Mouse (Mus musculus) G1E (cell line): ENCODE results near the gene Gramd1b. TPM values are rescaled to one million over a fixed set of nuclear protein-coding genes. Genes with fewer than 3 reads are reported as not detected.

ENCODE experiments used
- ATAC-seq: 2 replicates; pipeline ENCODE4 v1.8.0; 2016; ENCODE audit warnings: mild to moderate bottlenecking; ENCODE audit not compliant: insufficient number of reproducible peaks, poor library complexity, low FRiP score, severe bottlenecking; ENCODE audit errors: extremely low read depth
- DNase-seq: peaks from one replicate; pipeline ENCODE4 v3.0.0; 2012; ENCODE audit warnings: low spot score
- H3K27me3 ChIP-seq: 2 replicates; pipeline ENCODE4 v1.6.1; 2012; ENCODE audit warnings: mild to moderate bottlenecking, low read length, inconsistent platforms; ENCODE audit not compliant: insufficient read depth
- H3K36me3 ChIP-seq: replicated peaks from 2 replicates; pipeline ENCODE3; 2012; ENCODE audit warnings: mild to moderate bottlenecking, inconsistent platforms
- H3K4me1 ChIP-seq: 2 replicates; pipeline ENCODE4 v1.6.1; 2012; ENCODE audit warnings: low read depth, low read length, inconsistent platforms, mixed read lengths; ENCODE audit not compliant: insufficient read depth
- H3K4me3 ChIP-seq: 2 replicates; pipeline ENCODE4 v1.5.1; 2012; ENCODE audit warnings: low read depth, mild to moderate bottlenecking, inconsistent platforms, low read length, moderate library complexity, mixed read lengths
- H3K9me3 ChIP-seq: replicated peaks from 2 replicates; pipeline ENCODE4 v1.6.1; 2012; ENCODE audit warnings: inconsistent platforms
- CTCF ChIP-seq: IDR thresholded peaks from 2 replicates; pipeline ENCODE4 v1.5.1; 2012; ENCODE audit warnings: low read depth, low read length, inconsistent platforms, mixed read lengths
- GATA1 ChIP-seq: IDR thresholded peaks from 2 replicates; pipeline ENCODE4 v1.6.1; 2012; ENCODE audit warnings: borderline replicate concordance, low read length, inconsistent platforms, mixed read lengths
- GATA2 ChIP-seq: IDR thresholded peaks from 2 replicates; pipeline ENCODE4 v1.6.1; 2012; ENCODE audit warnings: low read depth, low read length, inconsistent platforms, borderline replicate concordance
- POLR2AphosphoS5 ChIP-seq: IDR thresholded peaks from 2 replicates; pipeline ENCODE4 v1.6.1; 2012; ENCODE audit warnings: low read depth, low read length, inconsistent platforms; ENCODE audit not compliant: insufficient replicate concordance
- TAL1 ChIP-seq: conservative IDR thresholded peaks from 2 replicates; pipeline ENCODE4 v1.6.1; 2012; ENCODE audit warnings: low read depth, low read length, inconsistent platforms, mixed read lengths
- polyA plus RNA-seq: library from polyadenylated mRNA; stranded (reverse); fragments of >175 nt; gene quantifications from 2 replicates; pipeline ENCODE4 v1.2.3, GENCODE M21; 2012
- total RNA-seq, 2 experiments: library from RNA; stranded (forward) in 1 of 2; stranded (reverse) in 1 of 2; fragments of 200-1000 nt in 1 of 2; fragments of >200 nt in 1 of 2; fragmentation: Nextera tagmentation in 1 of 2; gene quantifications; 2 replicates each; pipeline ENCODE4 v1.2.3; 2014 to 2017

Gramd1b gene
- total and polyA plus RNA-seq, 3 experiments = 1.3 to 2.1 TPM; not detected in 1

DNA sequence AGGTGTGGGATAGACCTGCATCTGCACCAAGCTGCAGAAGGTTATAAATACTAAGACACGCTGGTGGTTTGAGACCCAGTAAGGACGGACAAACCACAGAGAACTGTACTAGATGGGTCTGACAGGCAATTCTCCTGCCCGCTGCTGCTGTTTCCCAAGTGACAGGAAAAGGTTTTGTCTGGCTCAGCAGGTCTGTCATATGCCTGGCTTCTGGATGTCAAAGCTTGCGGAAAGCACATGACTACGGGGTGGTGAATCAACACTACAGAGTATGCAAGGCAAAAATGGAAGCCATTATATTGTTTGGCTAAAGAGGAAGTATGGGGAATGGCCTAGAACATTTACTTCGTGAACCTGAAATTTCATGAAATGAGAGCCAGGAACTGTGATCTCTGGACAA is 10.1 kb downstream of the Gramd1b start:
- 0 out of 2 replicates have a peak, but pooled peaks cover 2% of the 10 kb centered on the region for H3K9me3 ChIP-seq
- no peaks in the 10 kb centered on the region for H3K27me3 ChIP-seq
- no peak overlapping the region for H3K4me3 ChIP-seq
- ATAC-seq (no peak), DNase-seq (no peak)
- no peaks in the 10 kb centered on the region for H3K36me3 ChIP-seq
- TF ChIP-seq POLR2AphosphoS5 = no peak
- no peak for TF ChIP-seq TAL1
- TF ChIP-seq CTCF = no peak
- no peak for TF ChIP-seq GATA2
- no peak for TF ChIP-seq GATA1
- no peaks in the 10 kb centered on the region for H3K4me1 ChIP-seq

DNA sequence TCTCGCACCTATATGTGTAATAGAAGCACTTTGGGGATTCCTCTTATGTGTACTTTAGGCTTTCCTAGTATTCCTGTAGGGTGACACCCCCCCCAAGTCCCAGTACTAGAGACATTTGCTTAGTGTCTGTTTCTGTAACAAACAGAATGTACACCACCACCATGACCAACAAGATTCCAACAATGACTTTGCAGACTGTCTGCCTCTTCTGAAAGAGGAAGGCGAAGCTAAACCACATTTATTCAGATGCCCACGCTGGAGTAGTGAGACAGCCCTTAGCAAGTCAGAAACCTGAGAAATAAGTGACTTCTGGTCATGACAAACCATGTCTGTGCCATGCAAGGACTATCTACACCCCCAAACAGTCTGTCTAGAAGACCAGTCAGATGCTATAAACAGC is 11.9 kb downstream of the Gramd1b start:
- no peak overlapping the region for H3K4me3 ChIP-seq
- H3K36me3 ChIP-seq = no peaks in the 10 kb centered on the region
- H3K27me3 ChIP-seq = no peaks in the 10 kb centered on the region
- ATAC-seq = no peak
- no peak for DNase-seq
- no peak for TF ChIP-seq TAL1
- no peak for TF ChIP-seq POLR2AphosphoS5
- TF ChIP-seq GATA1 = no peak
- TF ChIP-seq CTCF = no peak
- no peak for TF ChIP-seq GATA2
- 0 out of 2 replicates have a peak, but pooled peaks cover 2% of the 10 kb centered on the region for H3K9me3 ChIP-seq
- no peaks in the 10 kb centered on the region for H3K4me1 ChIP-seq

DNA sequence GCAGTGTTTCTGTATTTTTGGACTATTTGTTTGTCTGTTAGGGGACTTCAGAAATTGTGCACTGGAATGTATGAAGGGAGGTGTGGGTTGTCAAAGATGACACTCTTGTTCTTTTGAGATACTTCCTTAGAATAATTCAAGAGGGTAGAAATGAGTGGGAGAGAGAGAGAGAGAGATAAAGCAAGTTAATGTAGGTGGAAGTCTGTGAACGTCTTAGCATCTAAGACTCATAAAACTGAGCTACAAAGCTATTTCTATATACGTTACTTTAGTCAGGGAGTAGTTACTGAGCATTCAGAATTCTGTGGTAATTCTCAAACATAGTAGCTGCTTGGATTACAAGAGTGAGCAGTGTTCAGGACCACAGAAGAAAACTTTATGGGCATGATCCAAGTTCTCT is 19.2 kb downstream of the Gramd1b start:
- no peaks in the 10 kb centered on the region for H3K36me3 ChIP-seq
- no peaks in the 10 kb centered on the region for H3K4me1 ChIP-seq
- TF ChIP-seq POLR2AphosphoS5 (no peak), CTCF (no peak), GATA1 (no peak), GATA2 (no peak), TAL1 (no peak)
- no peak overlapping the region for H3K4me3 ChIP-seq
- no peaks in the 10 kb centered on the region for H3K27me3 ChIP-seq
- ATAC-seq (no peak), DNase-seq (no peak)
- no peaks in the 10 kb centered on the region for H3K9me3 ChIP-seq

DNA sequence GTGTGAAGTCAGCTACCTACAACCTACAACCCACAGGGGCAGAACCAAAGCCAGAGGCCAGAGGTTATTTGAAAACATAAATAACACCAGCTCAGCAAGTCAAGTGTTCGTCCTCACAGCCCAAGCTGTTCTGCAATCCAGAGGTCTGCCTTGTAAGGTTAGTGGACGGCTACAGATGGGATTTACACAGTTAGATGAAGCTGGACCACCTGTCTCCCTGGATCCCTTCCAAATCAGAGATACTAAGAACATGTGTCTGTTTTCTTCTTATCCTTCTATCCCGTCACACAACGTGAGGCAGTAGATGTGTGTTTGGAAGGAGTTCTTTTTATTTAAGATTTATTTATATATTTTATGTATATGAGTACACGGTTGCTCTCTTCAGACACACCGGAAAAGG is 21.7 kb downstream of the Gramd1b start:
- H3K4me3 ChIP-seq = no peak overlapping the region
- no peak for ATAC-seq
- H3K4me1 ChIP-seq = no peaks in the 10 kb centered on the region
- TF ChIP-seq GATA1 = no peak
- no peak for TF ChIP-seq POLR2AphosphoS5
- no peak for TF ChIP-seq GATA2
- TF ChIP-seq CTCF = no peak
- no peak for TF ChIP-seq TAL1
- peaks cover 2% of the 10 kb centered on the region; the same call in 1 of the 2 replicates for H3K9me3 ChIP-seq
- no peaks in the 10 kb centered on the region for H3K36me3 ChIP-seq
- no peak for DNase-seq
- no peaks in the 10 kb centered on the region for H3K27me3 ChIP-seq

DNA sequence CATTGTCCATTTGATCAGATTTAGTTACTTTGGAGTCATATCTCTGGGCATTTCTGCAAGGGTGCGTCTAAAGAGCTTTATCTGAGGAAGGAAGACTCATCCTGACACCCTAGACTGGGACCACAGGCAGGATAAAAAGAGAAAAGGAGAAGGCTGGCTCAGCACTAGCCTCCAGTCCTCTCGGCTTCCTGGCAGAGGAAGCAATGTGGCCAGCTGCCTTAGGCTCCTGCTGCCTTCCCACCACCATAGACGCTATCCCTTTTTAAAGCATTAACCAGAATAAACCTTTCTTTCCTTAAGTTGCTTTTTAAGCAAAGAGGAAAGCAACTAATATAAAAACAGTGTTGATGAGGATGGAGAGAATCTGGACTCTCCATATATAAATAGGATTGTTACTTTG is 24.6 kb downstream of the Gramd1b start:
- Histone ChIP-seq H3K9me3 (peaks cover 2% of the 10 kb centered on the region), H3K36me3 (no peaks in the 10 kb centered on the region), H3K4me1 (no peaks in the 10 kb centered on the region), H3K4me3 (no peak overlapping the region), H3K27me3 (no peaks in the 10 kb centered on the region)
- TF ChIP-seq GATA1 = no peak
- TF ChIP-seq GATA2 = no peak
- no peak for TF ChIP-seq TAL1
- TF ChIP-seq POLR2AphosphoS5 = no peak
- no peak for TF ChIP-seq CTCF
- ATAC-seq (no peak), DNase-seq (no peak)

DNA sequence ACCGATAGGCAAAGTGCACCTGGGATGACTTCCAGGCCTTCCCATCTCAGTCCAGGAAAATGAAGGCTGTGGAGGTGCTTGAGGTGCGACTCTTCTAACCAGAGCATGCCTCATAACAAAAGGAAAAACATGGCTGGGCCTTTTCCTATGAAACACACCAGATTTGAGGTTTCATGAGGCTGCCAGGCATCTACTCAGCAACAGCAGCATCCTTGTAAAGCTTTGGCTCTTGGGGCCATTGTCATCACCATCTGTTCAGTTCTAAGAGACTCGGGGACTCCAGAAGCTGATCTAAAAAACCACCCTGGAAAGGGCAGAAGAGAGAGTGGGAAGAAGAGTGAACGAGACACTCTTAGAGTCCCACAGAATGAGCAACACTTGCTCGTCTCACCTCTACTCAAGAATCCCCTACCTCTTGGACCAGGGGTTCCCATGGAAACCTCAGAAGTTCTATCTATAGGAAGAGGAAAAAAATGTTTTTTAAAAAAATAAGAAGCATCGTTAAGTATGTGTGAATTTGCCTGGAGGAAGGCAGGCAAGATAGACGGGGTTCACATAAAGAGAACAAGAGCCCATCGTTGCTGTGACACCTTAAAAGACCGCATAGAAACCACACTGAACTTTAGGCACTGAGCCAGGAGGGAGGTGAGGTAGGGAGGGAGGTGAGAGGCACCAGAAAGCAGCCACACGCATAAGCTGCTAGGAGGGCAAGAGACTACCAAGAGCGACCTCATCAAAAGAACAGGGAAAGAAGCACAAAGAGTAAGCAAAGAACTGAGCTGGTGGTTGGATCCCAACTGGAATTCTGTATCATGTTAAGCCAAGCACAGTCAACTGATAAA is 25.5 kb downstream of the Gramd1b start:
- DNase-seq (no peak), ATAC-seq (no peak)
- H3K4me1 ChIP-seq = no peaks in the 10 kb centered on the region
- peaks cover 2% of the 10 kb centered on the region for H3K9me3 ChIP-seq
- no peaks in the 10 kb centered on the region for H3K27me3 ChIP-seq
- TF ChIP-seq GATA2 (no peak), POLR2AphosphoS5 (no peak), CTCF (no peak), TAL1 (no peak), GATA1 (no peak)
- H3K36me3 ChIP-seq = no peaks in the 10 kb centered on the region
- H3K4me3 ChIP-seq = no peak overlapping the region
